Mouse (Mus musculus): Measurements from ENCODE around the gene Celf2.

Celf2 gene

DNA sequence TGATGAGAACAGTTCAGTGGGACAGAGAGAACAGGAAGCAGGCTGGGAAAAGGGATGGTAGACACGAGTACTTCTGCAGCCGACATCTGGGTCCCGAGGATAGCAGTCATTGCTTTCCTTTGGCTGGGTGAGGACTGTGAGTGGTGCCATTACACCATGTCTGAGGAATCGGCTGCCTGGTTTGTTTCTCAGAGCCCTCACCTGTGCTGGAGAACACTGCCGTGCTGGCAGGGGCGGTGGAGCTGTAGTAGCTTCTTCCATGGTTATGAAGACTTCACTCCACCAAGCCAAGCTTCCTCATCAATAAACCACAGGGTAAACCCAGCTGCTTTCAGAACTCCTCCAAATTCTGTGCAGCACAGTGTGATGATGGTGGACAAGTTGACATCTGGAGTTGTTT, 860.5 kb downstream of the Celf2 start:
- DNase-seq: peak; percentile 2

GRCm38 (mm10) chr2:6647028-6647427, 862.3 kb downstream of the Celf2 start:
- DNase-seq: no peak

GRCm38 (mm10) chr2:6646325-6646724, 863.0 kb downstream of the Celf2 start:
- no peak for DNase-seq

DNA sequence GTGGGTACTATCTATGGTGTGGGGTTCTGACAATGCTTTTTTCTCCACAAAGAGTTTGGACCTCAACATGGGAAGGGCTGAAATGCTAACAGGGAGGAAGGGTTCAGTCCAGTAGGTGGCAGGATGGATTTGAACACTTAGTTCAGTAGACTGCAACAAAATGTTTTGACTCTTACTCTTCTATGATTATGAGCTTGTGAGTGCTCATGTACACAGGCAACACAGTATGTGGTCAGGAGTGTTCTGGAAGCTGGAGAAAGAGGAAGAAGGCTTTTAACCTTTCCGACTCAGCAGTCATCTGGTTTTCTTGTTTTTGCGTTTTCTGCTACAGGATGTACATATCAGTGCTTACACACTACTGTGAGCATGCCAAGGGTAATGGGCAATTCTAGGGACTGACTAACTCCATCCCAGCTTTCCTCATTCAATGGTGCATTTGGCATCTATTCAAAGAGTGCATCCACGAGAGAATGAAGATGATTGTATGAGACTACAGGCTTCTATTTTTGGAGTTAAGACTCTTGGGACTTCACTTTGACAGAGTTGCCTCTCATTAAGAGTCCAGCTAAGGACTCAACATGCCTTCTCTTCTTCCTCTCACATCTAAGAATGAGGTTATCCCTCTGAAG, 867.0 kb downstream of the Celf2 start:
- no peak for DNase-seq

DNA sequence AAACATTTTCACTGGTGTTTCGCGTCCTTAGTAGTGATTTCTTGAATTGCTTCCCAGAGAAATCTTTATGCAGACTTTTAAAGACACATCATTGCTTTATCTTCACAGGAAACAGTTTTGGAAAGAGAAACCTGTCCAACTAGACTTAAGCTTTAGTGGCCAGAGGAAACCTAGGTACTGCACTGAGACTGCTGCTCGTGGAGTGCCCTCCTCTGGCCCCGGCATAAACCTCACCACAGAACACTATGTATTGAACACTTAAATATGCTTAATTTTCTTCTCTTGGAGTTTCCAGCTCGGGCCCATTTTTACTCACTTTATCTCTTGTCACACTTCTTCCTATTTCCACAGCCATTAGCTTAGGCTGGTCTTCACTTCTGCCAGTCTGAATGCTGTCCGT, 870.0 kb downstream of the Celf2 start:
- no peak for DNase-seq

DNA sequence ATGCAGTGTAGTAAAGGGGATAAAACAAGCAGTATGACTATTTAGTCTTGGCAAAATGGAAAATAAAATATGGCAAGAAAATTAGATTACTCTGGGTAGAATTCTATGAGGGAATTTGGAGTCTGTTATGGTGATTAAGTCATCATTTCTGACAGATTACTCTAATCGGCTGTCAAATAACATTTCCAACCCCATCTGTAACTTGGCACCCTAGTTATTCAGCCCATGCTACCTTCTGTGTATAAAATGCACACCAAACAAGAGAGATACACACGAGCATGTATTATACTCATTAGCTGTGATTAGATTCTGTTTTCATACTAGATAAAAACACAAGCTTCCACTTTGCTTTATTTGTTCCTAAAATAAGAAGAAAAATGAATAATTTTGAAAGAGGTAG, 872.2 kb downstream of the Celf2 start:
- no peak for DNase-seq

- DNase-seq: no peak
These were observed 874.5 kb downstream of the Celf2 start for GRCm38 (mm10) chr2:6634899-6635298.

DNA sequence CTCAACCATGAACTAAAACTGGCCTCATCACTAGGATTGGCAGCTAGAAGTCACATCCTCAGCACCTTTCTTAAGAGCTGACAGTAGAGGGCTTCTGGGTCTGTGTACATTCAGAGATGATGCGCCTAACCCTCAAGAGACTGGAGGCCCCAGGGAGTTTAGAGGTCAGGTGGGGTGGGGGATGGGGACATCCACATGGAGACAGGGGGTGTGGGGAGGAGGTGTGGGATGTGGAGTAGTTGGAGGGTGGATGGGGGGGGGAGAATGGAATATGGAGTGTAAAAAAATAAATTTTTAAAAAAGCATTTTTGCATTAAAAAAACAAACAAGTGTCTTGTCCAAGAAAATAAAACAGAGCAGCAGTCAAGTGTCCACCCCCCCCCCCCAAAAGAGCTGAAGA, 876.2 kb downstream of the Celf2 start:
- no peak for DNase-seq

DNA sequence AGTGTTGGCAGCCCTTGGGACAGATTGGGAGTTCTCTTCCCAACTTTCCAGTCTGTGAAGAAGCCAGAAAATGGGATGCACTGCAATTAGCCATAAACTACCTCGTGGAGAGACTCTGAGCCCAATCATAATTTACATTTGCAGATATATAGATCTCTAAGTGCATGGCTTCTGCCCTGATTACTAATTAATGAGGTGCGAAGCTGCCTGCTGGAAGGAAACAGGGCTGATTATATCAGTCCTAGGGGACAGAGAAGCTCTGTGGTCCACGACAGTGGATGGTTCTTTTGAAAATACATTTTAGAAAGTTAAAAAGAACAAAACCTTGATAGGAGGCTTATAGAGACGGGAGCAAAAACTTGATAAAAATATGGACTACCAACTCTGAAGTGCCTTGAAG, 885.6 kb downstream of the Celf2 start:
- DNase-seq: no peak

DNA sequence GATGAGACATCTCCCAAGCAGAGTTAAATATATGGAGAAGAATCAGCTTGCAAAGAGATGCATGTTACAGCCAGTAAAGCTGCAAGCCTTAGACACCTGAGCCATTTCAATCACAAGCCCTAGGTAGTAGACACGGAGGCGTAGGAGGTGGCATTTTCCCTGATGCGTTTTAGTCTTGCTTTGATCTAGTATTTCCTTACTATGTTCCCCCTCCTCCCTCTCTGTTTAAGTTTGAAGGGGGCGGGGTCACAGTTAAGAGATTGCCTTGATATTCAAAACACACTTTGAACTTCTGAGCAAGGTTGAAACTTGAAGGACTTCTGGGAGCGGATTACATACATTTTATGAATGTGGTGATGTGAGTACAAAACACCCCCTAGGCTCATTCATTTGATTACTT, 887.3 kb downstream of the Celf2 start:
- no peak for DNase-seq

DNA sequence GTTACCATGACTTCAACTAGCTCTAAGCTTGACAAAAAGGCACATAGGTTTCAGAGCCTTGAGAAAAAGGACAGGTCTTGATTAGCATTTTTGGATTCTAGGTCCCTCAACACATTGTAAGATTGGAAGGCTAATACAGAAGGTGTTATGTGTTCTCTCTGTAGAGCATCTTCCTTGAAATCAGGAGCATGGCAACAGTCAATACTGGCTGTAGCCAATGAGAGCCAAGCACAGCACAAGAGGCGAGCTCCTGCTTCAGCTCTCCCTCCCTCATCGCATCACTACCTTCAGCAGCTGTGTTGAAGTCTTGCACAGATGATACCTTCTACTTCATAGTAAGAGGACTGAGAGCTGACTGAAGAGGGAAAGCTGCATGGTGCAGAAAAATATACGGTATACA, 890.5 kb downstream of the Celf2 start:
- no peak for DNase-seq

DNA sequence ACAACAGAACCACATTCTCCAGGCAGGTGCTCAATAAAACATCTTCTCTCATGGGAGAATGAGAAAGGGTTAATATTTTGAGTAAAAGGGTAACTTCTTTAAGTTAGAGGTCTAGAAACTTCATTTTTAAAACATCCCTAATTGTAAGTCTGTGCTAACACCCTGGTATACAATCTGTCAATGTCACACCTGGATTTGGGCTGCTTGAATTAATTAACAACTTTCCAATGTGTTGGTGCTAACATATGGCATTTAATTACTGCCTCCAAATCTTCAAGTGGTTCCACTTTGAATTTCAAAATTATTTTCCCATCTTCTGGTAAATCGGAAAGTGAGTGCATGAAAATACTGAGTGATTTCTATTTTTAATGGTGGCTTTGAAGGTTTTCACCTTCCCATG, 890.9 kb downstream of the Celf2 start:
- DNase-seq: no peak

DNA sequence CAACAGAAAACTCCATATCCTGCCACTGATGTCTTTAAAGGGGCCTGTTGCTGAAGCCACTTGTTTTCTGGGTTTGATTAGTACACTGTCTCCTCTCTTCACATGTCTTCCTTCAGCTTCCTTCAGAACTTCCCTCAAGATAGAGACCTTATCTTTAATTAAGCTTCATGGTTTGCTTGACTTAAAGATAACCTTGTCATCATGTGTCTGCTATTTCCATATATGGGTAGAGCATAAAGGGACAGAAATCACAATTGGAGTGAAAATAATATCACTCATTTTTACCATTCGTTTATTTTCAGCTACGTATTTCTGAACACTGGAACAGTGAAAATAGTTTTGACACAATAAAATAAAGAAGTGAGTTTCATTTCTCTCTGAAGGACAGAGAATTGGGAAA, 905.0 kb downstream of the Celf2 start:
- no peak for DNase-seq

GRCm38 (mm10) chr2:6603880-6604279, 905.5 kb downstream of the Celf2 start:
- no peak for DNase-seq

DNA sequence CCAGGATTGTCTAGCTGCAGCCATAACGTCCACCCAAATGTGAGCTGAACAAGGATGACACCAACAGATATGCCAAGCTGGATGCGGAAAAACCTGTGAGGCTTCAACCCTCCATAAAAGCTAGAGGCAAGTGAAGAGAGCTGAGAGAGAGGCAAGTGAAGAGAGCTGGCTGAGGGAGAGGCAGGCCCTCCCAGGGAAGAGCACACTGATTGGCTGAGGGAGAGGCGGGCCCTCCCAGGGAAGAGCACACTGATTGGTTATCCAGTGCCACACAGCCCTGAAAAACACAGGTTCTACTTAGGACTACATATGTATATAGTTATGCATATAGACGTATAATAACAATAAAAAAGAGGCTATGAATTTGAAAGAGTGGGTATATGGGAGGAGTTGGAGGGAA, 907.2 kb downstream of the Celf2 start:
- DNase-seq: no peak

DNA sequence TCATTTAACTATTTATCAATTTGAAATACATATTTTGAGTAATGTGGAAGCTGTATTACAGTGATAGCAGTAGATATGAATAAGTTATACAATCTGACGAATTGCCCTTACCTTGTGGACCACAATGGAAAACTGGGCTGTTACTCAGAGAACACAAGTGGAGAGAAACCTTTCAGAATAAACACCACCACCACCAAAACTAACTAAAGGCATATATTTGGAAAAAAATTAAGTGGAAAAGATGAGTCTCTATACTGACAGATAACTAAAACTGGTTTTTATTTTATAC, 910.5 kb downstream of the Celf2 start:
- DNase-seq: no peak

DNA sequence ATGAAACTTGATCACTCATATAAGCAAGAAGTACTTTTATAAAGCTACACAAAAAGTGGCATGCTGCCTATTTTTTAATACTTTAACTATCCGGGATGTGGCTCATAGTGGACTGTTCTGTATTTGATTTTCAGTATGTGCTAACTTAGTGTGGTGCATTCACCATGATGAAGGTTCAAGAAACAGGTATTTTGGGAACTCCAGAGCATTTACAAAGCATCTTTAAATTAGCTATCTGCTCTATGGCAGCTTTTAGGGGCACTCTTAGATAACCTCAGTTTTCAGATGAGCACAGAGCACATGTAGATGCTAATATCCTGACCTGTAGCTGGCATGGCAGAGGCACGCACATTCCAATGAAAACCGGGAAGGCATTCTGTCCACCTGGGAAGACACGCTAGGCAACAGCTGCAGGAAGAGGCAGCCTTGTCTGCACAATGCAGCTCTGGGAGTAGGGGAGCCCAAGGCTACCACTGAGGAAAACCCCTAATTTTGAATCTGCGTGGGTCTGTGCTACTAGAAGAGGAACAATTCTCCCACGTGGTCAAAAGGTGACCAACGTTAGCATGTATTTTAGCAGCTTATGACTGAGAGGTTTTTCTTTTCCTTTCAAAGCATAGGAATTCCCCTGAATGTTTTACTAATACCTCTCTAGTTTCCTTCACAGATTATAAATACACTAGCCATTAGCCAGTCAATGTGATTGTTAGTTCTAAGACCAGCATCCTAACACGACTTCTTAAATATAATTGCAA, 911.1 kb downstream of the Celf2 start:
- DNase-seq: no peak

DNA sequence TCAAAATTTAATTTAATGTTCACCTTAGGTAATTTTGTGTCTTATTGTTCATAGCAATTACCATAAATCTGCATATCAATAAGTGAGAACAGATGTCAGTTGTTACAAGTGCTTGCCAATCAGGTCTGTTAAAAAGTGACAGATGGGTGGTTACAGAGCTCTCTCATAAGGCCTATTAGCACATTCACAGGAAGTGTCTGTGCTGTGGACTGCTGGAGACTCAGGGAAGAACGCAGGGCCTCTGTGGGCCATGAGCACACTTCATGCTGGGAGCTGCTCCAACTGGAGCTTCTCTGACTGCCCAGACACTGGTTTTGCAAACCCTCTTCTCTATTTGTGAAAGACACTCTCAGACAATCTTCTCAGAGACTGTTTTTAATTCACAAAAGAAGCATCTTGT, 914.6 kb downstream of the Celf2 start:
- DNase-seq: no peak

- no peak for DNase-seq
These were observed 915.2 kb downstream of the Celf2 start for GRCm38 (mm10) chr2:6594160-6594559.

DNA sequence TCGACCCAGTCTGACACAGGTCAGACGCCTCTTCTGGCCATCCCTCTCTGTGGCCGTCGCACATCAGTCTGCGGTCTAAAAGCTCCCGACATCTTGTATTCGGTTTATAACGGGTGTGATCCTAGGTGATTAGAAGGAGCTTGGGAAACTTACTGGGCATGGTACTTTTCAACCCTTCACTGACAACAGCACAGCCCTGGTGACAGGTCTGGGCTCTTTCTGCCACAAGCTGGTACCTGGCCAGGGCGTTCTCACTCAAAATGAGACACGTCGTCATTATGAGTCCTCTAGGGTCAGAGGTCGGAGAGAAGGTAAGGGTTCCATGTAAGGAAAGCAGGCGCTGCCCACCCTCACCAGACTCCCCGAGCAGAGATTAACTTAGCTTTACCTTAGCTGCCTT, 915.6 kb downstream of the Celf2 start:
- no peak for DNase-seq

DNA sequence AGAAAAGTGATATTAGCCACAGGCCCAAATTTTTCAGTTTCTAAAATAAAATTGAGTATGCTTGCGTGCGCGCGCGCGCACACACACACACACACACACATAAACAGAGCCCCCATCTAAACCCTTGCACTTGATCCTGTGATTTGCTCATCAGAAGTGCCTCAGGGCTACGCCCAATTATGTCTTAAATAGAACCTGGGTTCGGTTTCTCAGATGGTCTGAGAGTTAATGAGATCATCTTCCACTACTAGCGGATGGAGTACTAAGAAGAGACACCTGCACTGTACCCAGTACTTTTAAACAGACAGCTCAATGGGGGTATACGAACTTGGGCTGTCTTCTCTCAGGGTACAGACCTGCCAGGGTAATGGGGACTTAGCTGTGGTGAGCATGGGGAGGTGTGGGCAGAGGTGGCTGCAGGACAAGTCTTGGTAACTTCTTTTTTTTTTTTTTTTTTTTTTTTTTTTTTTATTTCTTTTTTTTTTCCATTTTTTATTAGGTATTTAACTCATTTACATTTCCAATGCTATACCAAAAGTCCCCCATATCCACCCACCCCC, 923.2 kb downstream of the Celf2 start:
- DNase-seq: no peak

- no peak for DNase-seq
These were observed 924.2 kb downstream of the Celf2 start for GRCm38 (mm10) chr2:6585069-6585754.

GRCm38 (mm10) chr2:6582711-6583110, 926.7 kb downstream of the Celf2 start:
- DNase-seq: no peak

GRCm38 (mm10) chr2:6580066-6580465, 929.3 kb downstream of the Celf2 start:
- DNase-seq: no peak

All from lung, postnatal 10 days (tissue).